Mouse (Mus musculus) cortical plate, adult 2 months (tissue): Measurements from ENCODE around the gene Ppp2r2c.

Source experiments
- CTCF ChIP-seq: fragments of 200-500 bp; IDR thresholded peaks from 2 replicates; pipeline ENCODE4 v1.5.1; 2011; ENCODE audit warnings: mild to moderate bottlenecking, control low read depth, low read length; ENCODE audit not compliant: insufficient read depth; ENCODE audit errors: extremely low read depth
- POLR2A ChIP-seq: fragments of 200-500 bp; IDR thresholded peaks from 2 replicates; pipeline ENCODE4 v1.6.1; 2011; ENCODE audit warnings: mild to moderate bottlenecking, low read length, control low read depth; ENCODE audit not compliant: insufficient read depth; ENCODE audit errors: extremely low read depth

DNA sequence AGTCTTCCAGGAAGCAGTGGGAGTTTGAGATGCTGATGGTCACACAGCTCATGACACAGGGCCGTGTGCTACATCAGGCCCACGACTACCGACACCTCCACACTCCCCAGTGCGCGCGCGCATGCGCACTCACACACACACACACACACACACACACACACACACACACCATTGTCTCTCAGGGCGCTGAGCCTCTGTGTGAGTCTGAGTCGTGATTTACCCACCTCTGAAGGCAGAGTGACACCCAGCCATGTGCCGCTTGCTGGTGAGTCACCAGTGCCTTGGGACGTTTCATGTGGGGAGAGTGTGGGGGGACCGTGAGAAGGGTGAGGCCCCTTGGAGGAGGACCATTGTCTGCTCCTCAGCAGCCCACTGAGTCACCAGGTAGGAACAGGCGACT is 128.1 kb downstream of the Ppp2r2c start:
- TF ChIP-seq POLR2A, result no peak
- TF ChIP-seq CTCF, result no peak
